Mouse (Mus musculus) brain, embryonic 14.5 days (tissue): ENCODE measurements around the gene Tlr9. TPM values are rescaled to one million over a fixed set of nuclear protein-coding genes. Genes with fewer than 3 reads are reported as not detected.

Experiments
- DNase-seq: peaks from one replicate; pipeline ENCODE4 v3.0.0-alpha.2; 2011; ENCODE audit warnings: low read depth
- CTCF ChIP-seq: fragments of 200-500 bp; IDR thresholded peaks from 2 replicates; pipeline ENCODE4 v1.5.1; 2012; ENCODE audit warnings: inconsistent platforms, mild to moderate bottlenecking, moderate library complexity, borderline replicate concordance; ENCODE audit not compliant: insufficient read depth, insufficient read length; ENCODE audit errors: extremely low read depth
- POLR2A ChIP-seq: fragments of 200-500 bp; IDR thresholded peaks from 2 replicates; pipeline ENCODE4 v1.6.1; 2012; ENCODE audit warnings: mild to moderate bottlenecking, inconsistent platforms, borderline replicate concordance; ENCODE audit not compliant: poor library complexity, insufficient read depth, insufficient read length, severe bottlenecking; ENCODE audit errors: extremely low read depth
- polyA plus RNA-seq: library from polyadenylated mRNA; depleted of rRNA; stranded (reverse); fragments of >200 nt; gene quantifications from 2 replicates; pipeline ENCODE4 v1.2.3, GENCODE M21; 2012

Gene Tlr9
- polyA plus RNA-seq, 1 experiment = 0.45 TPM

GRCm38 (mm10) chr9:106193930-106194807, 28.2 kb upstream of the Tlr9 start:
- TF ChIP-seq CTCF = no peak
- TF ChIP-seq POLR2A = no peak
- no peak for DNase-seq

- peak; percentile 71 for DNase-seq
- TF ChIP-seq CTCF (no peak), POLR2A (no peak)
Observed at GRCm38 (mm10) chr9:106195693-106196092, 26.7 kb upstream of the Tlr9 start.

GRCm38 (mm10) chr9:106197081-106197713, 25.2 kb upstream of the Tlr9 start:
- DNase-seq = no peak
- TF ChIP-seq POLR2A (no peak), CTCF (no peak)

- no peak for TF ChIP-seq CTCF
- no peak for TF ChIP-seq POLR2A
- no peak for DNase-seq
Observed at GRCm38 (mm10) chr9:106197732-106198131, 24.7 kb upstream of the Tlr9 start.

GRCm38 (mm10) chr9:106198962-106199458, 23.4 kb upstream of the Tlr9 start:
- peak; percentile 38; the same call in 1 of the 2 replicates for TF ChIP-seq POLR2A
- no peak for TF ChIP-seq CTCF
- peak; percentile 73 for DNase-seq

GRCm38 (mm10) chr9:106199535-106200272, 22.7 kb upstream of the Tlr9 start, which contains the start of gene Ppm1m:
Ppm1m (minus strand) TSS chr9:106199746.
- DNase-seq = no peak
- TF ChIP-seq CTCF (no peak), POLR2A (no peak)

- no peak for DNase-seq
- TF ChIP-seq CTCF = no peak
- TF ChIP-seq POLR2A = no peak
Observed at GRCm38 (mm10) chr9:106201895-106202294, 20.5 kb upstream of the Tlr9 start.

- peak; percentile 96 for DNase-seq
Observed at GRCm38 (mm10) chr9:106202819-106203636, 19.4 kb upstream of the Tlr9 start, which contains the start of gene Twf2. Twf2 (plus strand) TSS chr9:106203108.

GRCm38 (mm10) chr9:106203990-106204851, 18.2 kb upstream of the Tlr9 start:
- TF ChIP-seq CTCF (no peak), POLR2A (no peak)
- no peak for DNase-seq

More at GRCm38 (mm10) chr9:106202819-106203636, 19.4 kb upstream of the Tlr9 start, which contains the start of gene Twf2:
- TF ChIP-seq CTCF (no peak), POLR2A (peak; percentile 85)
